11 mouse cellular contexts compared by ENCODE assay signal in genomic region chr16:57116066-57116465, GRCm38 (mm10). TPM values are rescaled to one million over a fixed set of nuclear protein-coding genes. Genes with fewer than 3 reads are reported as not detected.
DNase-seq lines count a peak whose midpoint lies in the region; ATAC-seq and TF ChIP-seq lines count a peak whose summit lies in the region.
"Had no signal": no experiment of that assay in that cellular context is flagged by ENCODE, and none has a peak within 500 bp of the region (broad histone marks: within the 10 kb centered on the region; RNA-seq: fewer than 3 reads in every experiment).

No protein-coding gene starts in this region.

- TF ChIP-seq POLR2A in liver, adult 2 months (IDR thresholded peaks at IDR 0.05; ENCODE audit: extremely low read depth, insufficient read depth, low read length), result no peak

- H3K9me3 ChIP-seq in embryonic facial prominence, embryonic 11.5 days (replicated peaks; ENCODE audit: control insufficient read depth, low read length), result no peaks in the 10 kb centered on the region
- H3K9me3 ChIP-seq in embryonic facial prominence, embryonic 10.5 days, result no peaks in the 10 kb centered on the region
- no peaks in the 10 kb centered on the region for H3K9me3 ChIP-seq in liver, embryonic 11.5 days (ENCODE audit: control insufficient read depth, low read length)
- H3K9me3 ChIP-seq: midbrain, embryonic 10.5 days had no signal

- no peak overlapping the region for H3K9ac ChIP-seq in embryonic facial prominence, embryonic 11.5 days (replicated peaks; ENCODE audit: low read length)
- H3K9ac ChIP-seq in liver, adult 2 months (ENCODE audit: low read depth, low read length), result no peak overlapping the region
- H3K9ac ChIP-seq in liver, embryonic 11.5 days (ENCODE audit: low read depth, low read length), result no peak overlapping the region
- H3K9ac ChIP-seq: hindbrain, embryonic 14.5 days had no signal

- no peaks in the 10 kb centered on the region for H3K79me2 ChIP-seq in liver, adult 2 months (ENCODE audit: control insufficient read depth, insufficient read depth, low read length)

- no peak overlapping the region for H3K4me3 ChIP-seq in embryonic facial prominence, embryonic 11.5 days (ENCODE audit: low read depth, low read length)
- no peak overlapping the region for H3K4me3 ChIP-seq in embryonic facial prominence, embryonic 10.5 days
- no peak overlapping the region for H3K4me3 ChIP-seq in liver, adult 2 months (ENCODE audit: insufficient read depth, low read depth, low read length)
- H3K4me3 ChIP-seq in liver, embryonic 11.5 days (ENCODE audit: low read depth, low read length), result no peak overlapping the region
- H3K4me3 ChIP-seq: midbrain, embryonic 10.5 days had no signal

- DNase-seq in embryonic facial prominence, embryonic 11.5 days (ENCODE audit: low spot score), result peak; percentile 48
- no peak for DNase-seq in embryonic facial prominence, embryonic 10.5 days (ENCODE audit: low spot score)
- peak; percentile 62 for DNase-seq in liver, adult 2 months (ENCODE audit: extremely low read depth, low read depth, low spot score)
- no peak for DNase-seq in liver, embryonic 11.5 days (ENCODE audit: low spot score)
- peak; percentile 72 for DNase-seq in adipocyte (ENCODE audit: low spot score)
- no peak for DNase-seq in adrenal gland, adult 2 months

- no peak overlapping the region for H3K27ac ChIP-seq in embryonic facial prominence, embryonic 11.5 days (replicated peaks; ENCODE audit: low read depth, low read length)
- H3K27ac ChIP-seq in embryonic facial prominence, embryonic 10.5 days (replicated peaks), result no peak overlapping the region
- no peak overlapping the region for H3K27ac ChIP-seq in liver, adult 2 months (replicated peaks; ENCODE audit: insufficient read depth, low read depth, low read length)
- H3K27ac ChIP-seq in liver, embryonic 11.5 days (ENCODE audit: low read depth, low read length), result no peak overlapping the region
- H3K27ac ChIP-seq: hindbrain, embryonic 14.5 days; midbrain, embryonic 10.5 days had no signal

- no peaks in the 10 kb centered on the region for H3K4me1 ChIP-seq in embryonic facial prominence, embryonic 11.5 days (ENCODE audit: control insufficient read depth, insufficient read depth, low read length)
- H3K4me1 ChIP-seq in embryonic facial prominence, embryonic 10.5 days, result no peaks in the 10 kb centered on the region
- H3K4me1 ChIP-seq in liver, adult 2 months (ENCODE audit: control insufficient read depth, insufficient read depth, low read length), result no peaks in the 10 kb centered on the region
- H3K4me1 ChIP-seq in liver, embryonic 11.5 days (replicated peaks; ENCODE audit: control insufficient read depth, insufficient read depth, low read length), result no peaks in the 10 kb centered on the region
- H3K4me1 ChIP-seq: midbrain, embryonic 10.5 days had no signal

- no peaks in the 10 kb centered on the region for H3K36me3 ChIP-seq in embryonic facial prominence, embryonic 11.5 days (replicated peaks; ENCODE audit: control insufficient read depth, insufficient read depth, low read depth, low read length)
- H3K36me3 ChIP-seq in embryonic facial prominence, embryonic 10.5 days (replicated peaks), result no peaks in the 10 kb centered on the region
- H3K36me3 ChIP-seq in liver, adult 2 months (ENCODE audit: control insufficient read depth, insufficient read depth, low read length), result no peaks in the 10 kb centered on the region
- no peaks in the 10 kb centered on the region for H3K36me3 ChIP-seq in liver, embryonic 11.5 days (ENCODE audit: control insufficient read depth, insufficient read depth, low read length)
- H3K36me3 ChIP-seq: midbrain, embryonic 10.5 days had no signal

- peak; percentile 52 for TF ChIP-seq CTCF in liver, adult 2 months (IDR thresholded peaks at IDR 0.05; ENCODE audit: low read depth, low read length)

- H3K4me2 ChIP-seq in embryonic facial prominence, embryonic 11.5 days (ENCODE audit: low read depth, low read length), result no peak overlapping the region
- no peak overlapping the region for H3K4me2 ChIP-seq in liver, embryonic 11.5 days
- H3K4me2 ChIP-seq: hindbrain, embryonic 14.5 days had no signal

- ATAC-seq in embryonic facial prominence, embryonic 11.5 days (replicated peaks; ENCODE audit: insufficient number of reproducible peaks, low FRiP score, low TSS enrichment, low read depth), result no peak
- no peak for ATAC-seq in liver, embryonic 11.5 days (replicated peaks; ENCODE audit: low FRiP score)
- peak; percentile 67 for ATAC-seq in megakaryocyte progenitor cell, adult 5-6 weeks (replicated peaks; ENCODE audit: poor library complexity)
- no peak for ATAC-seq in activated CD4-positive, CD25-positive, alpha-beta regulatory T cell, adult 4 months

- no peaks in the 10 kb centered on the region for H3K27me3 ChIP-seq in embryonic facial prominence, embryonic 11.5 days (ENCODE audit: control insufficient read depth, insufficient read depth, low read length)
- no peaks in the 10 kb centered on the region for H3K27me3 ChIP-seq in embryonic facial prominence, embryonic 10.5 days (replicated peaks; ENCODE audit: low read depth, poor library complexity, severe bottlenecking)
- no peaks in the 10 kb centered on the region for H3K27me3 ChIP-seq in liver, adult 2 months (ENCODE audit: control insufficient read depth, insufficient read depth, low read length)
- no peaks in the 10 kb centered on the region for H3K27me3 ChIP-seq in liver, embryonic 11.5 days (replicated peaks; ENCODE audit: control insufficient read depth, insufficient read depth, low read length)

RNA-seq across cellular contexts. Expression of gene Tomm70a, which starts 5.4 kb away (rescaled TPM):
- polyA plus RNA-seq in embryonic facial prominence, embryonic 11.5 days (2014; fragmentation: Nextera tagmentation; extraction: Ambion mirVana), result 68.5 and 75.5 TPM in 2 replicates
- 50.0 and 50.3 TPM in 2 replicates for polyA plus RNA-seq in embryonic facial prominence, embryonic 10.5 days (2016; fragmentation: Nextera tagmentation; extraction: Ambion mirVana)
- 50.0 and 62.0 TPM in 2 replicates for total RNA-seq in liver, adult 2 months (2014; rRNA removed)
- polyA plus RNA-seq in liver, adult 2 months (2012; rRNA removed), result 14.2 and 17.0 TPM in 2 replicates
- 66.9 and 76.4 TPM in 2 replicates for polyA plus RNA-seq in liver, embryonic 11.5 days (2014; fragmentation: Nextera tagmentation; extraction: Ambion mirVana)
- 92.0 and 95.9 TPM in 2 replicates for total RNA-seq in megakaryocyte progenitor cell, adult 5-6 weeks (2015)
- total RNA-seq in megakaryocyte progenitor cell, adult 5-6 weeks (2017), result 68.3 and 73.8 TPM in 2 replicates
- polyA plus RNA-seq in activated CD4-positive, CD25-positive, alpha-beta regulatory T cell, adult 4 months (2017; shearing (Covaris generic)), result 10 to 100 TPM; 10.1 to 14.7 TPM
- 10 to 100 TPM; 49.6 to 54.5 TPM for total RNA-seq in adrenal gland, adult 2 months (2021)
- 15.0 and 15.5 TPM in 2 replicates for polyA plus RNA-seq in adrenal gland, adult 2 months (2012; rRNA removed)

RNA-seq across cellular contexts. Expression of gene Tmem45a2, which starts 44.9 kb away (rescaled TPM):
- polyA plus RNA-seq in embryonic facial prominence, embryonic 11.5 days (2014; fragmentation: Nextera tagmentation; extraction: Ambion mirVana), result 0.14 TPM in 1 of 2 replicates, not detected in the other
- polyA plus RNA-seq in embryonic facial prominence, embryonic 10.5 days (2016; fragmentation: Nextera tagmentation; extraction: Ambion mirVana), result not detected in 2 replicates
- not detected in 2 replicates for total RNA-seq in liver, adult 2 months (2014; rRNA removed)
- polyA plus RNA-seq in liver, adult 2 months (2012; rRNA removed), result not detected in 2 replicates
- polyA plus RNA-seq in liver, embryonic 11.5 days (2014; fragmentation: Nextera tagmentation; extraction: Ambion mirVana), result not detected in 2 replicates
- 0.07 TPM in 2 replicates for total RNA-seq in megakaryocyte progenitor cell, adult 5-6 weeks (2015)
- not detected in 2 replicates for total RNA-seq in megakaryocyte progenitor cell, adult 5-6 weeks (2017)
- under 1 TPM in 1 of 2 experiments, not detected in 1; 0.40 TPM for polyA plus RNA-seq in activated CD4-positive, CD25-positive, alpha-beta regulatory T cell, adult 4 months (2017; shearing (Covaris generic))
- not detected for total RNA-seq in adrenal gland, adult 2 months (2021)
- polyA plus RNA-seq in adrenal gland, adult 2 months (2012; rRNA removed), result not detected in 2 replicates
- polyA plus RNA-seq: gonadal fat pad, adult 2 months; midbrain, embryonic 10.5 days had no signal

RNA-seq across cellular contexts. Expression of gene Nit2, which starts 51.1 kb away (rescaled TPM):
- polyA plus RNA-seq in embryonic facial prominence, embryonic 11.5 days (2014; fragmentation: Nextera tagmentation; extraction: Ambion mirVana), result 66.3 and 71.0 TPM in 2 replicates
- 62.2 and 68.1 TPM in 2 replicates for polyA plus RNA-seq in embryonic facial prominence, embryonic 10.5 days (2016; fragmentation: Nextera tagmentation; extraction: Ambion mirVana)
- total RNA-seq in liver, adult 2 months (2014; rRNA removed), result 260 and 288 TPM in 2 replicates
- 172 and 195 TPM in 2 replicates for polyA plus RNA-seq in liver, adult 2 months (2012; rRNA removed)
- 65.9 and 72.1 TPM in 2 replicates for polyA plus RNA-seq in liver, embryonic 11.5 days (2014; fragmentation: Nextera tagmentation; extraction: Ambion mirVana)
- 35.2 and 40.7 TPM in 2 replicates for total RNA-seq in megakaryocyte progenitor cell, adult 5-6 weeks (2015)
- 30.9 and 38.1 TPM in 2 replicates for total RNA-seq in megakaryocyte progenitor cell, adult 5-6 weeks (2017)
- polyA plus RNA-seq in activated CD4-positive, CD25-positive, alpha-beta regulatory T cell, adult 4 months (2017; shearing (Covaris generic)), result 10 to 100 TPM; 36.4 to 36.6 TPM
- 10 to 100 TPM; 42.7 to 43.6 TPM for total RNA-seq in adrenal gland, adult 2 months (2021)
- 15.3 and 26.5 TPM in 2 replicates for polyA plus RNA-seq in adrenal gland, adult 2 months (2012; rRNA removed)

Comparison
In these comparisons a context has a peak if more than half of its experiments do, and no peak if none do; other contexts are left out.
1. DNase-seq: peak in embryonic facial prominence, embryonic 11.5 days (single experiment), liver, adult 2 months (single experiment) and adipocyte (single experiment); none in embryonic facial prominence, embryonic 10.5 days (single experiment), liver, embryonic 11.5 days (single experiment) and adrenal gland, adult 2 months (single experiment).